Mouse (Mus musculus) G1E (cell line): ENCODE results near the gene Olfr1282.

Source experiments
- CTCF ChIP-seq: IDR thresholded peaks from 2 replicates; pipeline ENCODE4 v1.5.1; 2012; ENCODE audit warnings: low read depth, low read length, inconsistent platforms, mixed read lengths
- GATA1 ChIP-seq: IDR thresholded peaks from 2 replicates; pipeline ENCODE4 v1.6.1; 2012; ENCODE audit warnings: borderline replicate concordance, low read length, inconsistent platforms, mixed read lengths
- GATA2 ChIP-seq: IDR thresholded peaks from 2 replicates; pipeline ENCODE4 v1.6.1; 2012; ENCODE audit warnings: low read depth, low read length, inconsistent platforms, borderline replicate concordance
- POLR2AphosphoS5 ChIP-seq: IDR thresholded peaks from 2 replicates; pipeline ENCODE4 v1.6.1; 2012; ENCODE audit warnings: low read depth, low read length, inconsistent platforms; ENCODE audit not compliant: insufficient replicate concordance
- TAL1 ChIP-seq: conservative IDR thresholded peaks from 2 replicates; pipeline ENCODE4 v1.6.1; 2012; ENCODE audit warnings: low read depth, low read length, inconsistent platforms, mixed read lengths

GRCm38 (mm10) chr2:111313717-111314116 is 22.2 kb downstream of the Olfr1282 start, which contains the start of gene Olfr1280:
- TF ChIP-seq CTCF, result no peak
- TF ChIP-seq GATA2, result no peak
- TF ChIP-seq POLR2AphosphoS5, result no peak
- TF ChIP-seq GATA1, result no peak
- TF ChIP-seq TAL1, result no peak
